Comparison of ENCODE assay signal across 8 mouse cellular contexts in the genomic region with DNA sequence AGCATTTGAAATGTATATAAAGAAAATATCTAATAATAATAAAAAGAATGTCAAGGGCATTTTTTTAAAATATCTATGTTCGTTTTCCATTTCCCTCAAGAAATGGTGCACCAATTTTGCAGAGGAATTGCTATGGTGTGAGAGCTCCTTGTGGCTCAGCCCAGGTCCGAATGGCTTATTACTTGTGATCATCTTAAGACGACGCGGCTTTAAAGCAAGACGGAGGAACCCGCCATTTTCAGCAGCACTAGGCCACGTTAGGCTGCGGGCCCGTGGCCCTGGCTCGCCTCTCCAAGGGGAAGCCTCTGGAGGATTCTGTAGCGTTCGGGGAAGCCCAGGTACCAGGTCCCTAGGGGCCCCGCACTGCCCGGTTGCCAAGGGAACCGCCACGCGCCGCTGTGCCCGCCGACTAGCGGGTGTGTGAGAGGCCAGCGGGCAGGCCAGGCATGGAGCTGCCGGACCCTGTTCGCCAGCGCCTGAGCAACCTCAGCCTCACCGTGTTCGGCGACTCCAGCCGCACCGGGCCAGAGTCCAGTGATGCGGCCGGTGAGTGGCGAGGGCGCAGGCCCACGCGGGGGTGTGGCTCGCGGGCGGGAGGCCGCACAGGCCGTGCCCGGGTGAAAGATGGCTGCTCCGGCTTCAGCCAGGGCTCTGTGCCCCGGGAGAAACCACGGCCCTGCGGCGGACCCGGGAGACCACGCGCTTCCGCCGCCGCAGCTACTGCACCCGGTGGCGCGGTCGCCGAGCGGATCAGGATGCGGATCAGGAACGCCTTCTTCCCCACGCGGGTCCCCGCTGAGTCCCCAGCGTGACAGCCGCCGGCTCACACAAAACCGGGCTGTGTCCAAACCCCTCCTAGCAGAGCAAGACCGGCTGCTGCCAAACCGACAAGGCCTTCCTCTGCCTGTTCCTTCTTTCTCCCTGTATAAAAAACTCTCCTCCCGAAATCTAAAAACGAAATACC. TPM values are rescaled to one million over a fixed set of nuclear protein-coding genes. Genes with fewer than 3 reads are reported as not detected.
DNase-seq lines count a peak whose midpoint lies in the region; ATAC-seq lines count a peak whose summit lies in the region.

Gene Tmem17 (plus strand): TSS at position 51 of the 964 bp plus-strand sequence.

- peak within 1 kb of the TSS; percentile 83 for H3K4me2 ChIP-seq in intestine, embryonic 15.5 days (replicated peaks)

- H3K4me1 ChIP-seq in intestine, embryonic 15.5 days (replicated peaks): no peaks in the 10 kb centered on the region

- H3K9me3 ChIP-seq in intestine, embryonic 15.5 days: no peaks in the 10 kb centered on the region

- H3K27ac ChIP-seq in intestine, embryonic 15.5 days: peak within 1 kb of the TSS; percentile 94

- peak; percentile 96 for DNase-seq in adrenal gland, adult 2 months
- DNase-seq in embryo, embryonic 10.5 days (ENCODE audit: low spot score): peak; percentile 79
- DNase-seq in gastrocnemius, postnatal 36 days: peak; percentile 90 to 92
- DNase-seq in left cerebral cortex, postnatal 14 days (ENCODE audit: low spot score in 2 of 2): peak; percentile 74 to 85
- peak; percentile 87 for DNase-seq in right cerebral cortex, postnatal 14 days
- peak; percentile 93 for DNase-seq in urinary bladder, postnatal 25 days (ENCODE audit: low spot score)

- H3K4me3 ChIP-seq in intestine, embryonic 15.5 days (replicated peaks): peak within 1 kb of the TSS; percentile 84

- peak within 1 kb of the TSS; percentile 94 for H3K9ac ChIP-seq in intestine, embryonic 15.5 days

- under 1% methylated on average over 73 of the region's 73 CpGs for WGBS in intestine, embryonic 15.5 days

- H3K27me3 ChIP-seq in intestine, embryonic 15.5 days (replicated peaks): no peaks in the 10 kb centered on the region

- no peaks in the 10 kb centered on the region for H3K36me3 ChIP-seq in intestine, embryonic 15.5 days

- intact Hi-C loops in gastrocnemius, postnatal 36 days (cut with DNase I): loop anchor here (5.0 kb wide), 2 partner anchors 70 to 105 kb away; no protein-coding TSS in a partner anchor
- intact Hi-C loops in left cerebral cortex, postnatal 14 days (cut with DNase I): loop anchor here (5.0 kb wide), 2 partner anchors 105 to 280 kb away; no protein-coding TSS in a partner anchor

- peak; percentile 97 for ATAC-seq in intestine, embryonic 15.5 days
- ATAC-seq in megakaryocyte-erythroid progenitor cell, adult 5-6 weeks (replicated peaks; ENCODE audit: low FRiP score, low TSS enrichment, poor library complexity, severe bottlenecking): peak; percentile 90

RNA-seq across cellular contexts. Expression of gene Tmem17, which starts in this region (rescaled TPM):
- total RNA-seq in adrenal gland, adult 2 months (2021): 1 to 10 TPM; 1.7 to 3.5 TPM
- 2.0 and 2.7 TPM in 2 replicates for polyA plus RNA-seq in adrenal gland, adult 2 months (2012; rRNA removed)
- total RNA-seq in gastrocnemius, postnatal 36 days (2021): 1 to 10 TPM; 1.3 to 2.3 TPM
- 11.0 and 12.0 TPM in 2 replicates for polyA plus RNA-seq in intestine, embryonic 15.5 days (2015; fragmentation: Nextera tagmentation; extraction: Ambion mirVana)
- 1 to 10 TPM; 6.5 to 7.1 TPM for total RNA-seq in left cerebral cortex, postnatal 14 days (2021)
- total RNA-seq in megakaryocyte-erythroid progenitor cell, adult 5-6 weeks (2014; fragmentation: Nextera tagmentation): 0.62 and 4.5 TPM in 2 replicates
- total RNA-seq in megakaryocyte-erythroid progenitor cell, adult 5-6 weeks (2017): 5.7 and 10.6 TPM in 2 replicates

Comparison
In these comparisons a context has a peak if more than half of its experiments do, and no peak if none do; other contexts are left out.
1. Peak in every context shown above with its lines: DNase-seq, ATAC-seq, H3K4me3 ChIP-seq and H3K27ac ChIP-seq.